Mouse (Mus musculus): ENCODE data around the gene Angel1. TPM values are rescaled to one million over a fixed set of nuclear protein-coding genes. Genes with fewer than 3 reads are reported as not detected.

Gene Angel1
- polyA plus RNA-seq, 1 experiment from 2014 or later = 14.9 TPM

DNA sequence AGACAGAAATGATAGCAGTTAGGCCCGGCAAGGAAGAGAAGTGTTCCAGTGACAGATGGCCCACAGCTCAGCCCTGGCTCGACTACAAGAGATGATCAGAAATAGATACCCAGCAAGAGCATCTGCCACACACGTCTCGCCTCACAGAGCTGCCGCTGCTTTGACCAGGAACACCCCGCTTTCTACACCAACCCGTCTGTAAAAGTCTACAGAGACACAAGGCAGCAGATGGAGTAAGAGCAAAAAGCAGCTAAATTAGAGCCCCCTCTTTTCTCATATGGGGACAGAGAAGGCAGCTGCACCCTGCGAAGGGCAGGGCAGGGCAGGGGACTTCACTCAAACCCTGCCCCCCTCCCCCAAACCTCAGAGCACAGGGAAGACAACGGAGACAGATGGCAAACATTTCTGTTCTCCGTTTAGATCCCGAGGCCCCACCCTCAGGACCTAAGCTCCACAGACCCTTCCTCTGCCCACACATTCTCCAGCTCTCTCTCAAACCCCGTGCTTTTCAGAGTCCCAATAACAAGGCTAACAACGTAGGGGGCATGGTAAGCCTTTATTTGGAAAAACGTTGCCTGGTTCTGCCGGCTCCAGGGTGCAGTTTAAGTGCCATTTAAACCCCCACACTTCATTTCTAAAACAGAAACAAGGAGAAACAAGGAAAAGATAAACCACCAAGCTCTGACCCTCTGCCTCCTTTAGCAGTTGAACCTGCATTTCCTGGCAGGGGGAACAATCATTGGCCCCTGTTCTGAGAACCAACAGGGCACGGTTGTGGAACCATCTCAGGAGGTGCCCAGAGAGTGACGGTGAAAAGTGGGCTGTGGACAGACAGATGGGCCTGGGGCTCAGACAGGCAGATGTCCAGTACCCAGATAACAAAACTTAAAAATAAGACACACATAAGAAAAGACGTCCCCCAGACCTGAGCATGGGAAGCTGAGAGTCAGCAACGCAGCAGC is 26.0 kb downstream of the Angel1 start:
- ATAC-seq (replicated peaks; ENCODE audit: low FRiP score) (peak; percentile 65), DNase-seq (ENCODE audit: low spot score) (no peak)
- Histone ChIP-seq H3K4me1 (replicated peaks; ENCODE audit: control insufficient read depth, insufficient read depth, low read length) (peaks cover 6% of the 10 kb centered on the region; the same call in 1 of the 2 replicates), H3K27ac (ENCODE audit: low read depth, low read length) (peak overlapping the region; percentile 55), H3K4me2 (ENCODE audit: low read depth, low read length, severe bottlenecking) (no peak overlapping the region), H3K36me3 (ENCODE audit: control insufficient read depth, insufficient read depth, low read length) (no peaks in the 10 kb centered on the region; the same call in 1 of the 2 replicates), H3K9me3 (ENCODE audit: control insufficient read depth, low read length) (no peaks in the 10 kb centered on the region), H3K27me3 (ENCODE audit: control insufficient read depth, insufficient read depth, low read length) (no peaks in the 10 kb centered on the region), H3K4me3 (ENCODE audit: low read depth, low read length) (no peak overlapping the region), H3K9ac (ENCODE audit: low read length) (peak overlapping the region; percentile 20; the same call in 1 of the 2 replicates)
- WGBS = 40% methylated on average over 19 of the region's 19 CpGs

DNA sequence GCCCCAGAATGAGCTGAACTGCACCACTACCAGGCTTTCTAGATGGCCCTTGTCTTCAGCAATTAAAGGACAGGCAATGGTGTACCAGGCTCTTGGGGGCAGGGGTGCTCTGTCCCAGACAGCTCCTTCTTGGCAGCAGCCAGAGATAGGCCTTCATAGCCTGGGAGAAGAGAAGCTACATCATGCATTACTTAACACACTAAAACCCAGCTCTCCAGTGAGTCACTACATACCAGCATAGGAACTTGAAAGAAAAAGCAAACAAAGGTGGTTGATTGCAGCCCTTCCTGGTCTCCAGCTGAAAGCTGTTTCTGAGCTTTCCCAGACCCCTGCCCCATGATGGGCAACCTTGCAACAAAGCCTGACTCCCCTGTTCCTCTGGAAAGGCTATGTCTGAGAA is 27.7 kb downstream of the Angel1 start:
- no peak overlapping the region for H3K27ac ChIP-seq (ENCODE audit: low read depth, low read length)
- no peaks in the 10 kb centered on the region for H3K27me3 ChIP-seq (ENCODE audit: control insufficient read depth, insufficient read depth, low read length)
- H3K4me2 ChIP-seq (ENCODE audit: low read depth, low read length, severe bottlenecking) = no peak overlapping the region
- no peaks in the 10 kb centered on the region; the same call in 1 of the 2 replicates for H3K36me3 ChIP-seq (ENCODE audit: control insufficient read depth, insufficient read depth, low read length)
- H3K4me1 ChIP-seq (replicated peaks; ENCODE audit: control insufficient read depth, insufficient read depth, low read length) = peaks cover 6% of the 10 kb centered on the region; the same call in 1 of the 2 replicates
- ATAC-seq (replicated peaks; ENCODE audit: low FRiP score) (no peak), DNase-seq (ENCODE audit: low spot score) (no peak)
- H3K9ac ChIP-seq (ENCODE audit: low read length) = no peak overlapping the region
- H3K4me3 ChIP-seq (ENCODE audit: low read depth, low read length) = no peak overlapping the region
- H3K9me3 ChIP-seq (ENCODE audit: control insufficient read depth, low read length) = no peaks in the 10 kb centered on the region

DNA sequence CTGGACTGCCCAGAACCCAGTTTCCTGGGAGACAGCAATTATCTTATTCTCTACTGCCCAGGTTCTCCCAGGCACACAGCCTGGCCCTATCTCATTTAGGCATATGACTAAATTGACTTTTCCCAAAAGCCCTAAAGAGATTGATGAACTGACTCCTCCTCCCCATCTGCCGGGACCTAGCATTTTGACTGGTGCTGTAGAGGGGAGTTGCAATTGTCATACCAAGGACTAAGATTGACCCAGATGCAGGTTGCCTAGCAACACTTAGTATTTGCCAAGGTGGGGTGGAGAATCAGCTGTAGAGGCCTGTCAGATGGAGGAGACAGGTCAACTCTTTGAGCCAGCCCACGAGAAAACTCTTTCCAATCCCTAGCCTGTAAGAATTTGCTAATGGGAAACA is 28.3 kb downstream of the Angel1 start:
- whole genome bisulfite sequencing = 75% methylated on average over 2 of the region's 2 CpGs
- no peak for DNase-seq (ENCODE audit: low spot score)
- Histone ChIP-seq H3K27me3 (ENCODE audit: control insufficient read depth, insufficient read depth, low read length) (no peaks in the 10 kb centered on the region), H3K4me3 (ENCODE audit: low read depth, low read length) (no peak overlapping the region), H3K36me3 (ENCODE audit: control insufficient read depth, insufficient read depth, low read length) (no peaks in the 10 kb centered on the region; the same call in 1 of the 2 replicates), H3K4me2 (ENCODE audit: low read depth, low read length, severe bottlenecking) (no peak overlapping the region), H3K4me1 (replicated peaks; ENCODE audit: control insufficient read depth, insufficient read depth, low read length) (peaks cover 6% of the 10 kb centered on the region; the same call in 1 of the 2 replicates), H3K27ac (ENCODE audit: low read depth, low read length) (no peak overlapping the region), H3K9ac (ENCODE audit: low read length) (no peak overlapping the region), H3K9me3 (ENCODE audit: control insufficient read depth, low read length) (no peaks in the 10 kb centered on the region)
- ATAC-seq (replicated peaks; ENCODE audit: low FRiP score) = no peak

- Histone ChIP-seq H3K36me3 (ENCODE audit: control insufficient read depth, insufficient read depth, low read length) (no peaks in the 10 kb centered on the region; the same call in 1 of the 2 replicates), H3K9ac (ENCODE audit: low read length) (no peak overlapping the region), H3K27me3 (ENCODE audit: control insufficient read depth, insufficient read depth, low read length) (no peaks in the 10 kb centered on the region), H3K4me3 (ENCODE audit: low read depth, low read length) (no peak overlapping the region), H3K9me3 (ENCODE audit: control insufficient read depth, low read length) (no peaks in the 10 kb centered on the region), H3K4me2 (ENCODE audit: low read depth, low read length, severe bottlenecking) (no peak overlapping the region), H3K4me1 (replicated peaks; ENCODE audit: control insufficient read depth, insufficient read depth, low read length) (peaks cover under 1% of the 10 kb centered on the region; the same call in 1 of the 2 replicates), H3K27ac (ENCODE audit: low read depth, low read length) (no peak overlapping the region)
- ATAC-seq (replicated peaks; ENCODE audit: low FRiP score) = no peak
- DNase-seq (ENCODE audit: low spot score) = no peak
- WGBS = 94% methylated on average over 1 of the region's 1 CpGs
Observed at GRCm38 (mm10) chr12:86694441-86694840, 31.8 kb downstream of the Angel1 start.

- no peak for ATAC-seq (replicated peaks; ENCODE audit: low FRiP score)
- no peak overlapping the region for H3K4me2 ChIP-seq (ENCODE audit: low read depth, low read length, severe bottlenecking)
Observed at GRCm38 (mm10) chr12:86693389-86693788, 32.9 kb downstream of the Angel1 start.

GRCm38 (mm10) chr12:86692471-86693356 is 33.5 kb downstream of the Angel1 start:
- Histone ChIP-seq H3K27me3 (ENCODE audit: control insufficient read depth, insufficient read depth, low read length) (no peaks in the 10 kb centered on the region), H3K4me2 (ENCODE audit: low read depth, low read length, severe bottlenecking) (no peak overlapping the region), H3K4me3 (ENCODE audit: low read depth, low read length) (no peak overlapping the region), H3K9me3 (ENCODE audit: control insufficient read depth, low read length) (no peaks in the 10 kb centered on the region), H3K4me1 (replicated peaks; ENCODE audit: control insufficient read depth, insufficient read depth, low read length) (no peaks in the 10 kb centered on the region), H3K36me3 (ENCODE audit: control insufficient read depth, insufficient read depth, low read length) (no peaks in the 10 kb centered on the region; the same call in 1 of the 2 replicates), H3K27ac (ENCODE audit: low read depth, low read length) (no peak overlapping the region), H3K9ac (ENCODE audit: low read length) (no peak overlapping the region)
- DNase-seq (ENCODE audit: low spot score) (no peak), ATAC-seq (replicated peaks; ENCODE audit: low FRiP score) (no peak)
- 78% methylated on average over 5 of the region's 5 CpGs for WGBS

More at GRCm38 (mm10) chr12:86693389-86693788, 32.9 kb downstream of the Angel1 start:
- Histone ChIP-seq H3K4me1 (replicated peaks; ENCODE audit: control insufficient read depth, insufficient read depth, low read length) (no peaks in the 10 kb centered on the region), H3K4me3 (ENCODE audit: low read depth, low read length) (no peak overlapping the region), H3K27me3 (ENCODE audit: control insufficient read depth, insufficient read depth, low read length) (no peaks in the 10 kb centered on the region), H3K9ac (ENCODE audit: low read length) (no peak overlapping the region), H3K9me3 (ENCODE audit: control insufficient read depth, low read length) (no peaks in the 10 kb centered on the region), H3K36me3 (ENCODE audit: control insufficient read depth, insufficient read depth, low read length) (no peaks in the 10 kb centered on the region; the same call in 1 of the 2 replicates), H3K27ac (ENCODE audit: low read depth, low read length) (no peak overlapping the region)
- DNase-seq (ENCODE audit: low spot score) = no peak

DNA sequence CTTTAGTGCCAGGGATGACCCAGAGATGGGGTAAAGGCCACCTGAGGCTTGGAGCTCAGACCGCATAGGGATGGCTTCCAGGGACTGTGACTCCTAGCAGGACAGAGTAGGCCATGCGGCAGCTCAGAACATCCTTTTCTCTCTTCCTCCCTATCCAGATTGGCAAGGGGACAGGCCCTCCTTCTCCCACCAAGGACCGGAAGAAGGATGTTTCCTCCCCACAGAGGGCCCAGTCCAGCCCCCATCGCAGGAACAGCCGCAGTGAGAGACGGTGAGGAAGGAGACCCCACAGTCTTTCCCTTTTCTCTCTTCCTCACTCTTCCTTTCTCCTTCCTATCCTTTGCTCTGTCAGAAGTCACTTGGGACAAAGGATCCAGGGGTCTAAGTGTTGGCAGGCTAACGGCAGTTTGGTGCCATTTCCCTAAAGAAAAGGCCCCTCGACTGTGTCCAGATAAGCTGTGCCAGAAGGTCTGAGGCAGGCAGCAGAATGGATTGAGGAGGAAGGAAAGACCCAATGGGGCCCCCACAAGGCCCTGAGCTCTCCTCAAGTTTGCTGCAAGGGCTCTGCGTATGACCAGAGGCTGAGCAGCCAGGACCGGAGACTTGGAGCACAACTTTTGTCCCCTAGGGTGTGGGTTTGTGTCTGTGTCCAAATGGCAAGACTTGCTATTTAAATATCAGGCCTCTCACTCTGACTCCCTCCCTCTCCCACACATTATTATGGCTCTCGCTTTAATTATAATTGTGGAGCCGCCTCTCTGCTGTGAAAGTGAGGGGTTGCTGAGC is 35.4 kb downstream of the Angel1 start:
- 85% methylated on average over 12 of the region's 12 CpGs for WGBS
- Histone ChIP-seq H3K27me3 (ENCODE audit: control insufficient read depth, insufficient read depth, low read length) (no peaks in the 10 kb centered on the region), H3K9me3 (ENCODE audit: control insufficient read depth, low read length) (no peaks in the 10 kb centered on the region), H3K4me1 (replicated peaks; ENCODE audit: control insufficient read depth, insufficient read depth, low read length) (no peaks in the 10 kb centered on the region), H3K36me3 (ENCODE audit: control insufficient read depth, insufficient read depth, low read length) (no peaks in the 10 kb centered on the region; the same call in 1 of the 2 replicates), H3K4me3 (ENCODE audit: low read depth, low read length) (no peak overlapping the region), H3K9ac (ENCODE audit: low read length) (no peak overlapping the region), H3K4me2 (ENCODE audit: low read depth, low read length, severe bottlenecking) (no peak overlapping the region), H3K27ac (ENCODE audit: low read depth, low read length) (no peak overlapping the region)
- ATAC-seq (replicated peaks; ENCODE audit: low FRiP score) (no peak), DNase-seq (ENCODE audit: low spot score) (no peak)

DNA sequence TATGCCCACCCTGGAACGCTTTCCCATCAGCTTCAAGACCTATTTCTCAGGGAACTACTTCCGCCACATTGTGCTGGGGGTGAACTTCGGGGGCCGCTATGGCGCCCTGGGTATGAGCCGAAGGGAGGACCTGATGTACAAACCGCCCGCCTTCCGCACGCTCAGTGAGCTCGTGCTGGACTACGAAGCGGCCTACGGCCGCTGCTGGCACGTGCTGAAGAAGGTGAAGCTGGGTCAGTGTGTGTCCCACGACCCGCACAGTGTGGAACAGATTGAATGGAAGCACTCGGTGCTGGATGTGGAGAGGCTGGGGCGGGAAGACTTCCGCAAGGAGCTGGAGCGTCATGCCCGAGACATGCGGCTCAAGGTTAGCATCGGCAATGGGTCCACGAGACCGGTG is 37.3 kb downstream of the Angel1 start:
- no peak overlapping the region for H3K9ac ChIP-seq (ENCODE audit: low read length)
- H3K9me3 ChIP-seq (ENCODE audit: control insufficient read depth, low read length) = no peaks in the 10 kb centered on the region
- H3K36me3 ChIP-seq (ENCODE audit: control insufficient read depth, insufficient read depth, low read length) = no peaks in the 10 kb centered on the region; the same call in 1 of the 2 replicates
- WGBS = 96% methylated on average over 27 of the region's 27 CpGs
- DNase-seq (ENCODE audit: low spot score) (no peak), ATAC-seq (replicated peaks; ENCODE audit: low FRiP score) (no peak)
- H3K4me3 ChIP-seq (ENCODE audit: low read depth, low read length) = no peak overlapping the region
- H3K27ac ChIP-seq (ENCODE audit: low read depth, low read length) = no peak overlapping the region
- H3K4me1 ChIP-seq (replicated peaks; ENCODE audit: control insufficient read depth, insufficient read depth, low read length) = no peaks in the 10 kb centered on the region
- no peaks in the 10 kb centered on the region for H3K27me3 ChIP-seq (ENCODE audit: control insufficient read depth, insufficient read depth, low read length)
- H3K4me2 ChIP-seq (ENCODE audit: low read depth, low read length, severe bottlenecking) = no peak overlapping the region
